Mouse (Mus musculus): ENCODE data around the gene Elf1. TPM values are rescaled to one million over a fixed set of nuclear protein-coding genes. Genes with fewer than 3 reads are reported as not detected.
"Not testable (repeated sequence)": the region's sequence is repeated elsewhere in the genome, so short reads cannot be mapped to it uniquely, and the experiment has no call there.

Elf1 gene
- polyA plus RNA-seq, 1 experiment = 11.5 TPM

DNA sequence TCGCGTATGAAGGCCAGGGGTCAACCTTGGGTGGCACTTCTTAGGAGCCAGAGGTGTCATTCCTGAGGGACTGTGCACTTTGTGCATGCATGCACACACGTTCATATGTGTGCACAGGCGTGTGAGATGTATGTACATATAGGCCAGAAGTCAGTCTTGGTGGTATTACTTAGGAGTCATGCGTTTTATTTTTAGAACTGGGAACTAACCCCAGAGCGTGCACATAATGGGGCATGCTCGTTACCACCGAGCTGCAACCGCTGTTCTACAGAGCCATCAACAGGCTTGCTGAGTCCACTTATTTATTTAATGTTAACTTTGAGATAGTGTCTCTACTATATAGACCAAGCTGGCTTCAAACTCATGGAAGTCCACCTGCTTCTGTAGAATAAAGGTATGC is 41.4 kb downstream of the Elf1 start:
- peaks cover 28% of the 10 kb centered on the region for H3K4me1 ChIP-seq (ENCODE audit: control insufficient read depth, insufficient read depth, insufficient read length, low read length)
- H3K4me3 ChIP-seq (ENCODE audit: insufficient read depth, low read depth, low read length) = no peak overlapping the region
- peak overlapping the region; percentile 55; the same call in 1 of the 2 replicates for H3K27ac ChIP-seq (replicated peaks; ENCODE audit: low read depth, low read length)

DNA sequence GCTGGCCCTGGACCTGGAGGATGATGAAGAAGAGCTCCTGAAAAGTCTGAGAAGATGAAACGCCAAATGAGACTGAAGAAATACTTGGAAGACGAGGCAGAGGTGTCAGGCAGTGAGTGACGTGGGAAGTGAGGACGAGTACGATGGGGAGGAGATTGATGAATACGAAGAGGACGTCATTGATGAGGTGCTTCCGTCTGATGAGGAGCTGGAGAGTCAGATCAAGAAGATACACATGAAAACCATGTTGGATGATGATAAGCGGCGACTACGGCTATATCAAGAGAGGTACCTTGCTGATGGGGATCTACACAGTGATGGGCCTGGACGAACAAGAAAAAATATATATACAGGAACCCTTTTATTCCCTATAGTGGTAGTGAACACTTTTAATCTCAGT is 45.1 kb downstream of the Elf1 start:
- not testable (repeated sequence) for H3K27ac ChIP-seq (replicated peaks; ENCODE audit: low read depth, low read length); H3K4me3 ChIP-seq (ENCODE audit: insufficient read depth, low read depth, low read length)
- peaks cover 17% of the 10 kb centered on the region; the same call in 1 of the 2 replicates for H3K4me1 ChIP-seq (ENCODE audit: control insufficient read depth, insufficient read depth, insufficient read length, low read length)

DNA sequence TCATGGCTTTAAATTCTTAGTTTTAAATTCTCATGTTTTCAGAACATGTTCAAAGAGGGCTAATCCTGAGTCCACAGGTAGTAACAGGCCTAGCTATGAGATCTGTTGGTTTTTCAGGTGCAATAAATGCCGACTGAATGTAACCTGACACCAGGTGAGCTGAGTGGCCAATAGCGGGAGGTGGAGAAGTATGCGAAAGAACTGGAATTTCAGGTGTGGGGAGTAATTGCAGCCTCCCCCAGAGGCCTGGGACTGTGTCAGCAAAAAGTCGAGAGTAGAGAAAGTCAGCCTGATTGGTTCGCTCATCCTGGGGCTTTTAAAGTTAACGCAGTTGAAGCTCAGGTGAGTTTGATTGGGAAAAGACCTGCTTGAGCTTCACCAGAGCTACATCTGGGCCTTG is 46.7 kb downstream of the Elf1 start:
- H3K4me3 ChIP-seq (ENCODE audit: insufficient read depth, low read depth, low read length) = no peak overlapping the region
- peaks cover 11% of the 10 kb centered on the region; the same call in 1 of the 2 replicates for H3K4me1 ChIP-seq (ENCODE audit: control insufficient read depth, insufficient read depth, insufficient read length, low read length)
- H3K27ac ChIP-seq (replicated peaks; ENCODE audit: low read depth, low read length) = no peak overlapping the region

DNA sequence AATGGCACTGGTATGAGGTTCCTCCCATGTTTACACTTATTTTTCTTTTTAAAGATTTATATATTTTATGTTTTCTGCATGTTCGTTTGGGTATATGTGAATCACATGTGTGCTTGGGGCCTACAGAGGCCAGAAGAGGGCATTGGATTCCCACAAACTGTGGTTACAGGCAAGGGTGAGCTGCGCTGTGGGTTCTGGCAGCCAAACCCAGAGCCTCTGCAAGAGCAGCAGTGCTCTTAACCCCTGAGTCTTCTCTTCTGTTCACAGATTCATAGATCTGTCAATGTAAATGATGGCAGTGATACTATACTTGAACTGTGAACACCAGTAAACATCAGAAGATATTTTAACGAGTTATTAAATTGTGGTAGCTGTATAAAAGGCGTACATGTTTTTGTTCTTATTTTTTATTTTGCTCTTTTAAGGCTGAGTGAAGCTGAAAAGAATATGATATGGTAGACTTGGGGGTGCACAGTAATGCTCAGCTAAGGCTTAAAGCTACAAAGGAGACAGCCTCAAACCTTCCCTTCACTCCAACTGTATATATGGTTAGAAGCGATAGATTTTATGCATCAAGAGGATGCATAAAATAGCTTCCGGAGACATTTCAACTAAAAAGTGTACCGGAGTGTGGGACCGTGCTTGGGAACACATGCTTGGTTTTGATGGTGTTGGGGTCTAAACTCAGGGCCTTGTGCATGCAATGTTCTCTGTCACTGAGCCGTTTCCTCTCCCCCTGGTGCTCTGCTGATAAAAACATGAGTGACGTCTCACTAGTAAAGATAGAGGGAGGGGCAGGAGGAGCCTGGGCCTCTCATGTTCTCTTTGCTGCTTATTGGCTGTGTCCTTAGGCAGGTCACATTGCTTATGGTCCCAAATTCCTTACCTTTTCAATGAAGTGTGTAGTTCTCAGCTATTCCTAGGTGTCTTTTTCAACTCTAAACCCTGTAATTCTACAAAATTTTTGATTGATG is 48.9 kb downstream of the Elf1 start:
- no peak overlapping the region for H3K4me3 ChIP-seq (ENCODE audit: insufficient read depth, low read depth, low read length)
- H3K27ac ChIP-seq (replicated peaks; ENCODE audit: low read depth, low read length) = no peak overlapping the region
- peaks cover 12% of the 10 kb centered on the region; the same call in 1 of the 2 replicates for H3K4me1 ChIP-seq (ENCODE audit: control insufficient read depth, insufficient read depth, insufficient read length, low read length)

DNA sequence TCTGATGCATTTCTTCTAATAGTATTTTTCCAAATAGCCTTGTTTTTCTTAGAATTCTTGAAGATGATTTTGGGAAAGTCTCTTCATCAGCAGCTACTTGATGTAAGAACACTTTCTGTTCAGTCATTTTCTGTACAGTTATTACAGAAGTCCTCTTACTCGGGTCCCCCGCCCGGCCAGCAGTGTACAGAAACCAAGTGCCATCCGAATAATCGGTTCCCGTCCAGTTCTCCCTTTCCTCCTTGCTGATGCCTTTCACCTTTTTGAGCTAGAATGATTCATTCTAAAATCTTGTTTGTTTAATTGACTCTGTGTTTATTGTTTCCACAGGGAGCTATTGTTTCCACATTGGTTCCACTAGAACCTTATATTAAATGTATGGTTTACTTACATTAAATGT is 49.8 kb downstream of the Elf1 start:
- H3K4me3 ChIP-seq (ENCODE audit: insufficient read depth, low read depth, low read length) = no peak overlapping the region
- no peak overlapping the region for H3K27ac ChIP-seq (replicated peaks; ENCODE audit: low read depth, low read length)
- peaks cover 12% of the 10 kb centered on the region; the same call in 1 of the 2 replicates for H3K4me1 ChIP-seq (ENCODE audit: control insufficient read depth, insufficient read depth, insufficient read length, low read length)

DNA sequence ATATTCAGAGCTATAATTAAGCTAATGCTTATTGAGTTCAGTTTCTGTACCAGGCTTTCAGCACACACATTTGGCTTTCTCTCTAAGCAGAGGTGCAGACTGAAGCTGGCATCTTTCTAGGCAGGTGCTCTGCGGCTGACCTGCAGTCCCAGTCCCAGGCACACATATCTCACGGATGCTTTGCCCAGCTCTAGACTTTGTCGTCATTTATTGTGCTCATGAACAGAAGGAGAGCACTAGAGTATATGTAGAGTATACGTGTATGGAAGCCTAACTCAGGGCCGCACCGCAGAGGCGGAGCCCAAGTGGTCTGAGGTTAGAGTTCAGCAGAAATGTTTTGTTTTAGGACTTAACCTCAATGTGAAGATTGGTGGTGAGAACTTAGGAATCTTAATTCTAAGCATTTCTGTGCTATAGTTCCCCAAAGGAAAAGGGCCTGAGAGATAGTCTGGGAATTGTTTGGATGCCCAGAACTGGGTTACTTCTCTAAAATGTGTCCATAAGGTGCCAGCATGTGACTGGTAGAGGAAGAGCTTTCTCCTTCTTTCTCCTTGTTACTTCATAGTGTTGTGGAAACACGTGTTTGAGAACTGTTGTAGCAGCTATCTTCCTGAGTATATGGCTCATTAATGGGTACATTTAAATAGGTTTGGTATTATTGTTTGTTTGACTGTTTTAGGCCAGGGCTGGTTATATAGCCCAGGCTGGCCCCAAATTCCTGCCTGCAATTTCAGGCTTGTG is 51.2 kb downstream of the Elf1 start:
- no peak overlapping the region for H3K4me3 ChIP-seq (ENCODE audit: insufficient read depth, low read depth, low read length)
- no peak overlapping the region; the same call in 1 of the 2 replicates for H3K27ac ChIP-seq (replicated peaks; ENCODE audit: low read depth, low read length)
- peaks cover 18% of the 10 kb centered on the region; the same call in 1 of the 2 replicates for H3K4me1 ChIP-seq (ENCODE audit: control insufficient read depth, insufficient read depth, insufficient read length, low read length)

DNA sequence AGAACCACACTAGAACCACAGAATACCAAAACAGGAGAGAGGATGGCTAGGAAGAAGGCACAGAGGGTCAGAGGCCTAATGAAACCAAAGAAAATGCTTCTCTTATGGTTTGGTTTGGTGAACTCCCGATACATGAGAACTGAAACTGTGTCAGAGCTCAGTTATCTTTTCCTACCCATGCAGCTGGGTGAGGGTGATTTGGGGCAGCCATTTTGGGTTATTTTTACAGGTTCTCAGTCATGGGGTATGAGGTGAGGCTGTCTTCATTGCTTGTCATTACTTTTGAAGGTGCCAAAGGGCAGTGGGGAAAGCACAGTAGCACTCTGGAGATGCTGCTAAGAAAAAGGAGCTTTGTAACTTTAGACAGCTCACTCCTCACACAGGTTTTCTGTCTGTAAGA is 52.4 kb downstream of the Elf1 start:
- H3K27ac ChIP-seq (replicated peaks; ENCODE audit: low read depth, low read length) = peak overlapping the region; percentile 19; the same call in 1 of the 2 replicates
- H3K4me1 ChIP-seq (ENCODE audit: control insufficient read depth, insufficient read depth, insufficient read length, low read length) = peaks cover 21% of the 10 kb centered on the region
- no peak overlapping the region for H3K4me3 ChIP-seq (ENCODE audit: insufficient read depth, low read depth, low read length)

DNA sequence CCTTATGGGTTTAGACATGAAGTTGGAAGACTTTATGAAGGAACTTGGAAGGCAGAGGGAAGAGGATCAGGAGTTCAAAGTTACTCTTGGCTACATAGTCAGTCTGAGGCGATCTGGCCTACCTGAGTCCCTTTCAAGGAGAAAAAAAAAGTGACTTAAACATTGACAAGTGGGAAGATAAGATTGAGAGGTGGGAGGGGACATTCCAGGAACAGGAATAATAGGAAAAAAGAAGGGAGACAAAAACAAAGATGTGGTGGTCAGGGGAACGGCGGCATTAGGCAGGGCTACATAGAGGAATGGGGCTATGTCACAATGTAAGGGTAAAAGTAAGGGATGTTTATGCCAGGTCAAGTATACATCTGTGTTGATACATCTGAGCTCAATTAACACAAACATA is 53.2 kb downstream of the Elf1 start:
- H3K4me1 ChIP-seq (ENCODE audit: control insufficient read depth, insufficient read depth, insufficient read length, low read length) = peaks cover 25% of the 10 kb centered on the region
- H3K27ac ChIP-seq (replicated peaks; ENCODE audit: low read depth, low read length) = peak overlapping the region; percentile 64

DNA sequence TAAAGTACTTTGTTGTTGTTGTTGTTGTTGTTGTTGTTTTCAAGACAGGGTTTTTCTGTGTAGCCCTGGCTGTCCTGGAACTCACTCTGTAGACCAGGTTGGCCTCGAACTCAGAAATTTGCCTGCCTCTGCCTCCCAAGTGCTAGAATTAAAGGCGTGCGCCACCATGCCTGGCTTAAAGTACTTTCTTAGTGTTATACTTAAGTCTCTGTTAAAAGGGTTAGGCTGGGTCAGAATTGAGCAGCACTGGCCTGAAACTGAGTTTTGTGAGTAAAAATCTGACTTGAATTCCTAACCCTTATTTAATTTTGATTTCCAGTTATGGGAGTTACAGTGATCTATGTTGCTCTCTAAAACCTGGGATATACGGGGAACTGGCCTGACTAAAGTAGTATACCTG is 53.7 kb downstream of the Elf1 start:
- H3K4me3 ChIP-seq (ENCODE audit: insufficient read depth, low read depth, low read length) = not testable (repeated sequence)
- peaks cover 25% of the 10 kb centered on the region for H3K4me1 ChIP-seq (ENCODE audit: control insufficient read depth, insufficient read depth, insufficient read length, low read length)
- peak overlapping the region; percentile 64; the same call in 1 of the 2 replicates for H3K27ac ChIP-seq (replicated peaks; ENCODE audit: low read depth, low read length)

More for the DNA sequence above, 53.2 kb downstream of the Elf1 start:
- no peak overlapping the region for H3K4me3 ChIP-seq (ENCODE audit: insufficient read depth, low read depth, low read length)

DNA sequence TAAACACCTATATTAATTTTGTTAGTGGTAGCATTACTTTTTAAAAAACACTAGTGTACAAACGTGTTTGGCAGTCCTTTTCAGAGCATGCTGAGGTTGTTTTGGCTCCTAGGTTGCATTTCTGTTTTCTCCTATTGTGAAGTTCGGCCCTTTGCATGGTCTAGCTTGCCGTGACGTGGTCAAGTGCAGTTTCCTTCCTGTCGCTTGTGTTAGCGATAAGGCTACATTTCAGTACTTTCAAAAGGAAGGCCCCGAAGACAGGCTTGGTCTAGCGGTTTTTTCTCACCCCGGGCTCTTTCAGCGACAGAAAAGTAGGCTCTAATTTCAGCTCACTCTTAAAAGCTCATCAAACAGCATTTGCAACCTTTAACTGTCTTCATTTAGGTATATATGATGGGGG is 54.3 kb downstream of the Elf1 start:
- peaks cover 23% of the 10 kb centered on the region for H3K4me1 ChIP-seq (ENCODE audit: control insufficient read depth, insufficient read depth, insufficient read length, low read length)
- H3K27ac ChIP-seq (replicated peaks; ENCODE audit: low read depth, low read length) = peak overlapping the region; percentile 85
- peak overlapping the region; percentile 43 for H3K4me3 ChIP-seq (ENCODE audit: insufficient read depth, low read depth, low read length)

DNA sequence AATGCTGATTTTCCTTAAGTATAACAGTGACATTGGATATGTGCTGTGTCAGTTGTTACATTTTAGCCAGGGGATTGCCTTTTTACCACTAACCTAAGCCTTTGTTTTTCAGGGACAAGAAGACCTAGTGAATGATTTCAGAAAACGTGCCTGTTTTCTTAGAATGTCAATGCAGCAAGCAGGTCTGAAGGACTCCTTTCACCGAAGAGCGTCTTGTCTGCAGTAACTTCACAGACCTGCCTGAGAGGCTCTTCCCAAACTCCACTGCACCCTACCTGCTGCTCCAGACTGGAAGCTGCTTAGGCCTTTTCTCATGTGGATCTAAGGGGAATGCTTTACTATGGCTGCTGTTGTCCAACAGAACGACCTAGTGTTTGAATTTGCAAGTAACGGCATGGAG is 55.0 kb downstream of the Elf1 start:
- peak overlapping the region; percentile 41 for H3K4me3 ChIP-seq (ENCODE audit: insufficient read depth, low read depth, low read length)
- peaks cover 23% of the 10 kb centered on the region for H3K4me1 ChIP-seq (ENCODE audit: control insufficient read depth, insufficient read depth, insufficient read length, low read length)
- peak overlapping the region; percentile 61 for H3K27ac ChIP-seq (replicated peaks; ENCODE audit: low read depth, low read length)

DNA sequence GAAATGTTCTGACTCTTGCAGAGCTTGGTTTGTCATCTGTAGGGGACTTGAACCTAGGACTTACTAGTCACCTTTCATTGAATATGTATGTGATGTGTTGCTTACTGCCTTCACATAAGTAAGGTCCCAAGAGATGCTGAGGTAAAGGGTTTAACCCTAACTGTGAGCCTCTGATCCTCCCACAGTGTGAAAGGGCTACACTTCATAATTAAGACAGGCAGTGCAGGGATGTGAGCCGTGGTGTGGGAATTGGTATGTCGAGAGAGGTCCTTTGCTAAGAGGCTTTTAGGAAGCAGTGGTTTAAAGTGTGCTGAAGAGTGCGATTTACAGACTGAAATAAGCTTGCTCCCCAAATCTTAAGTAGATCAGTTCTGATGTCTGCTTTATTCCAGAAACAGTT is 55.8 kb downstream of the Elf1 start:
- H3K27ac ChIP-seq (replicated peaks; ENCODE audit: low read depth, low read length) = peak overlapping the region; percentile 58; the same call in 1 of the 2 replicates
- H3K4me1 ChIP-seq (ENCODE audit: control insufficient read depth, insufficient read depth, insufficient read length, low read length) = peaks cover 23% of the 10 kb centered on the region
- peak overlapping the region; percentile 45 for H3K4me3 ChIP-seq (ENCODE audit: insufficient read depth, low read depth, low read length)

DNA sequence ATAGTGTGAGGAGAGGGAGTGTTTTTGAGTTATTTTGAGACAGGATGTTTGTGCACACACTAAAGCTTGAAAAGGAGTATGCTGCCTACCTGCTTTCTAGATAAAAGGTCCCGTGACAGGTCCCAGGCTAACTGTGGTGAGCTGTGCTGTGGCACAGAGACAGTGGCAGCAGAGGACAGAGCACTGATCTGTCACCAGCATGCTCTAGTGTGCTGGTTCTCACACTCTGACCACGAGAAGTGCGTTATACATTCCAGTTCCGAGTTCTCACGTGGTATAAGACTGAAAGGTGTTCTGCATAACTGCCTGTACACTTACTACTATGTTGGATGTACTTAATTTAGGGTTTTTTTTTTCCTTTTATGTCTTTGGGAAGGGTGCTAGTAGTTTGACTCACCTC is 56.5 kb downstream of the Elf1 start:
- peaks cover 20% of the 10 kb centered on the region for H3K4me1 ChIP-seq (ENCODE audit: control insufficient read depth, insufficient read depth, insufficient read length, low read length)
- H3K4me3 ChIP-seq (ENCODE audit: insufficient read depth, low read depth, low read length) = peak overlapping the region; percentile 38
- peak overlapping the region; percentile 27; the same call in 1 of the 2 replicates for H3K27ac ChIP-seq (replicated peaks; ENCODE audit: low read depth, low read length)

DNA sequence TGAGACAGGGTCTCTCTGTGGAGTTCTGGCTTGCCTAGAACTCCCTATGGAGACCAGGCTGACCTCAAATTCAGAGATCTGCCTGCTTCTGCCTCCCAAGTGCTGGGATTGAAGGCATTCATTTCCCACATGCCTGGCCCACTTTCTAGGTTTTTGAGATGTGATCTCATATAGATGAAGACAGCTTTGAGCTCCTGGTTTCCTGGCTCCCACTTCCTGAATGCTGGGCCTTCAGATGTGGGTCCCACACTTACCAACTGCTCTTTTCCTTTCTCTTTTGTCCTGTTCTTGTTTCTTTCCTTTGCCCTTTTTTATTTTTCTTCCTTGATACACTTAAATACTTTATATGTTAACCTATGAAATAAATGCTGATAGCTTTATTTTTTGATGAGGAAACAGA is 56.9 kb downstream of the Elf1 start:
- Histone ChIP-seq H3K4me1 (ENCODE audit: control insufficient read depth, insufficient read depth, insufficient read length, low read length) (peaks cover 20% of the 10 kb centered on the region), H3K27ac (replicated peaks; ENCODE audit: low read depth, low read length) (no peak overlapping the region), H3K4me3 (ENCODE audit: insufficient read depth, low read depth, low read length) (no peak overlapping the region)

DNA sequence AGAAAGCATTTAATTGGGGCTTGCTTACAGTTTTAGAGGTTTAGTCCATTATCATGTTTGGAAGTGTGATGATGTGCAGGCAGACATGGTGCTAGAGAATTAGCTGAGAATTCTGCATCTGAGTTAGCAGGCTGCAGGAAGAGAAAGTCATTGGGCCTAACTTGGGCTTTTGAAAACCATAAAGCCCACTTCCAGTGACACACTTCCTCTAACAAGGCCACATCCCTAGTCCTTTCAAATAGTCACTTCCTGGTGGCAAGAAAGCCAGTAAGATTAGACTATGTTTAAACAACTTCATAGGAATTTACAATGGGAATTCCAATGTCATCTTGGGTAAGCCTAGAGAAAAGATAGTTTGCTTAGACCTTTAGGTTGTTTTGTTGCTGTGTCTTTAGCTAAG is 60.6 kb downstream of the Elf1 start:
- Histone ChIP-seq H3K4me3 (ENCODE audit: insufficient read depth, low read depth, low read length) (no peak overlapping the region), H3K27ac (replicated peaks; ENCODE audit: low read depth, low read length) (no peak overlapping the region), H3K4me1 (ENCODE audit: control insufficient read depth, insufficient read depth, insufficient read length, low read length) (peaks cover 10% of the 10 kb centered on the region)
